Mouse (Mus musculus): ENCODE measurements around the gene Dcst2.
A peak's percentile ranks its signal among the peaks of the same experiment; 100 is the strongest.

The Dcst2 gene

DNA sequence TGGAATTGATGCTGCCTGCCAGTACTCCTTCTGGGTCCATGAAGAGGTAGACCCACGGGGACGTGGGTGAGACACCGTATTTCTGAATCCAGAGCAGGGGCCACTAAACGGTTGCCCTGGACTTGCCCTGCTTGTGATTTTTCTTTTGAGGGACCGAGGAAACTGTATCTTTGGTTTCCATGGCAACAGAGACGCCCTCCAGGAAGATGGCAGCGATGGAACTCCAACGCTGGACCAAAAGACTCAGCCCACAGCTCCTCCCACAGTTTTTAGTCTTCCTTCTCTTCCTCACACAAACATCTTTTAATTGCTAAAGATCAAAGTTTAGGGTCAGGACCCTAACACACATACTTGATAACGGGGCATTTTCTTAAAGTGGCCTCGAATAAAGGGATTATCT, 29.8 kb upstream of the Dcst2 start:
- no peak for ATAC-seq (ENCODE audit: low TSS enrichment)

DNA sequence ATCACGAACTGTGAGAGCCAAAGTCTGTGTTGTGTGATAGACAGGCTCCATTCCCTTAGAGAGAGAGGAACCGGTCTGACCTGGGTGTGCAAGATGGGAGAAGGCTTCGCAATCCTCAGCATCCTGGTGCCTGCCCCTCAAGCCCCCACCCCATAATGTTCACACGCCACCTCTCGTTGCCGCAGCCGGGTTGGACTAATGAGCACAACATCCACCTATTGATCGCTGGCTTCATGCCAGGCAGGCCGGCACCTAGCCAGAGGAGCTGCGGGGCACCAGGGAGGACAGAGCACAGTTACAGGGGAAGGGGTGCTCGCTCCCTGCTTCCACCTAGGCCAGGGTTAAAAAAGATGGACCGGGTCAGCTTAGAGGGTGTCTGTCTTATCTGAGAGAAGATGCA, 29.3 kb upstream of the Dcst2 start:
- ATAC-seq (ENCODE audit: low TSS enrichment), result no peak

DNA sequence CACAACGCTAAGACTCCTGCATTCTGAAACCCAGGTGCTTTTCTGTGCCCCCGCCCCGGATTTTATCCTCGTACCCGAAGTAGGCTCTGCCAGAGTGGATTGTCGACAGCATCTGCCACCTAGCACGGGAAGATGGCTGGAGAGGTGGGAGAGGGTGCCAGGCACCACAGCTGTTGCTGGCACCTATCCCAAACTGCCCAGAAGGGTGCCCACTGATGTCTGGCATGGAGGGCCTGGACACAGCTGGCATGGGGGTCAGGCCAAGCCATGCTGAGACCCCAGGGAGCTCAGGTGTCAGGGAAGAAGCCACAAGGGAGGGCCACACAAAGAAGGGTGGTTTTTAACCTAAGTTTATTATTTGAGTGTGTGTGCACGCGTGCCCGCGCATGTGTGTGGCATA, 28.7 kb upstream of the Dcst2 start:
- no peak for ATAC-seq (ENCODE audit: low TSS enrichment)

DNA sequence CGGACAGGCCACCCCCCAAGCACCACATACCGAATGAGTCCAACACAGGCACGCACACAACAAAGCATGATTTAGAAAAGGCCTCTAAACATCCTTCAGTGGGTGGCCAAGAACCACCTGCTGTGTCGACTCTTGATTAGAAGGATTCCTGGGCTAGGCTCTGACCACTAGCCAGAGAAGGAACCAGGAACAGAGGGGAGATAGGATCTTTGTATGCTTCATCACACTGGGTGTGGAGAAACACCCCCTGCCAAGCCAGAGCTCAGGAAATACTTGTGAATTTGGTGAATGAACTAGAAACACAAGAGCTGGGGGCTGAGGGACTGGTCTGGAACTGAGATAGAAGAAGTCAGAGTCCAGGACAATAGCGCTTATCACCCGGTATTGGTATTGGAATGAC, 25.2 kb upstream of the Dcst2 start:
- ATAC-seq (ENCODE audit: low TSS enrichment), result no peak

DNA sequence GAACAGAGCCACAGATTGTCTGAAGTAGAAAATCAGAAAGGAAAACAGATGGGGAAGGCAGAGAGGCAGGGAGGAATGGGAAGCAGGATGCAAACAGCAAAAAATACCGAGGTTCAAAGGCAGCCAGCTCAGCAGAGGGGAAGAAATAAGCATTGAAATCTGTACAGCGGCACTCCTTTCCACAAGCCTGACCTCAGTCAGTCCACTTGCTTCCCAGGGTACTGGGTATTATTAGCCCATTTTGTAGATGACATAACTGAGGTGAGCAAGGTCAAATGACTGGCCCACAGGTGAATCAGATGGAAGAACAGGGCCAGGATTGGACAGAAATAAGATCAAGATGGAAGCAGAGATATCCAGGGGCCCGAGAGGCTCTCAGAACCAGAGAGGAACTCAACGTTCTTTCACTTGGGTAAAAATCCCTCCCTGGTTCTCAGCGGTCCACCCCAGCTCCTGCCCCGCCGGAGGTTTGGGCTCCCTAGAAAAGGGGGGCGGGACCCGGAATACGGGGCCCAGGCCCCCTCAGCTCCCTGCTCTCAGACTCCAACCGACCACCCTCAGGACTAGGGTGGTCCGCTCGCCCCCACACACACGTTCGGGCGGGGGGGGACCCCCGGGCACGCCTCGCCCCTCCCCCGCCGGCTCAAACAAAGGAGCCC, 24.6 kb upstream of the Dcst2 start:
- ATAC-seq (ENCODE audit: low TSS enrichment), result no peak

DNA sequence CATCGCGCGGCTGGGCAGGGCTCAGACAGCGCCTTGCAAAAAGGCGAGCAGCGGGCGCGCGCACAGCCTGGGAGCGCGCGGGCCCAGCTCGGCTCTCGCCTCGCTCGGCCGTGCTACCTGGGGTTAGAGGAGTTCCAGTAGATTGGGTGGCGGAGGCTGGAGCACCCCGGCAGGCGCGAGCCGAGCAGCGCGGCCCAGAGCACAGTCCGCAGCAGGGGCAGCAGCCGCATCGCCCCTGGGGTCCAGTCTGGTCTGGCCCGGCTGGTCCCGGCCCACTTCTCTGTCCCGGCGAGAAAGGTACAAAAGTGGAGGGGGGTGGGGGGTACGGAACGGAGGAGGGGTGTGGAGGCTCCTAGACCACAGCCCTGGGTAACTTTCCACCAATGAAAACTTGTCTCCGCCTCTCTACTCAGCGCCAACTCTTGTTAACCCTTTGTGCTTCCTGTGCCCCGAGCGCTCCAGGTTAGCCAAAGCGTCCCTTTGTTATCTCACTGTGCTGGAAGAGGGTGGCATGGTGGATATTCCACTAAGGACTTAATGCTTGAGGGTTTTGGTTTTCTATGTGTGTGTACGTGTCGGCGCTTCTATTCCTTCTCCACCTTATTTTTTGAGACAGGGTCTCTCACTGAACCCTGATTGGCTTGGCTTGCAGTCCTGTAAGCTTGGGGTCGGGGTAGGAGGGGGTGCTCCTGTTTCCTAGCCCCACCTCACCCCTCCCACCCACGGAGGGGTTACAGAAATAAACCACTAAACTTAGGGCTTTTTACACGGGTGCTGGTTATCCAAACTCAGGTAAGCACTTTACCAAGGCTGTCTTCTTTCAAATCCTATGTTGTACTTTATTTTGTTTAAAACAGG, 23.8 kb upstream of the Dcst2 start, which contains the start of gene Efna4:
Gene Efna4 (minus strand): TSS at position 308 of the 858 bp plus-strand sequence.
- 0 out of 2 replicates have a peak, but pooled peaks have one; percentile 14 for ATAC-seq (ENCODE audit: low TSS enrichment)

DNA sequence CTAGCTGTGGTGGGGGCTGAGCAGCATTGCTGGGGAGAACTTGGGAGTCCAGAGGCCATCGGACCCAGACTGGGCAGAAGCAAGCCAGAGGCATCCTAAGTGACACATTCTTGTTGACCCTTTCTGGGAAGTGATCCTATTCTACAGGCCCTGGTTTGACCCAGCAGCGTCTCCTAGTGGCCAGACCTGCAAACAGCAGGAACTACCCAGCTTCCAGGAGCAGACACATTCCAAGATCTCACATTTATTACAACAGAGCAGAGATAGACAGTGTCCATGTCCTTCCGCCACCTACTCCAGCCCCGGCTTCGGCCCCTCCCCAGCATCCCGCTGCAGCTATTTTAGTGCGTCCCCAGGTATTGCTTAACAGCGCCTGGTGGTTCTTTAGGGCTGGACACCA, 22.4 kb upstream of the Dcst2 start:
- peak; percentile 31; the same call in 1 of the 2 replicates for ATAC-seq (ENCODE audit: low TSS enrichment)

DNA sequence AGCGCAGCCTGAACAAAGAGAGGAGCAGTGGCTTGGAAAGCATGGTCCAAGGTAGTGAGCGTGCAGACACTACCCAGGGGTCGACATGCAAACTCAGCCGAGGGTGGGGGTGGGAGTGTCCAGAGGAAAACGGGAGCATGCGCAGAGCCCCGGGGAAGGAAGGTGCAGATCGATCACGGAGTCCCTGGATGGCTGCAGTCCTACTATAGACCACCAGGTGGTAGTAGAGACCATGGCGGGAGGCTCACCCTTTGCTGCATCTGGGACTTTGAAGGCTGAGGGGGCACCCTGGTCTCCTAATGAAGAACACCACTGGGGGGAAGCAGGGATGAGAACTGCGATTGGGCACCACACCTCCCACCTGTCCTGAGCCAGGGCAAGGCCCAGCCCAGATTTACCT, 21.3 kb upstream of the Dcst2 start:
- ATAC-seq (ENCODE audit: low TSS enrichment), result peak; percentile 62

DNA sequence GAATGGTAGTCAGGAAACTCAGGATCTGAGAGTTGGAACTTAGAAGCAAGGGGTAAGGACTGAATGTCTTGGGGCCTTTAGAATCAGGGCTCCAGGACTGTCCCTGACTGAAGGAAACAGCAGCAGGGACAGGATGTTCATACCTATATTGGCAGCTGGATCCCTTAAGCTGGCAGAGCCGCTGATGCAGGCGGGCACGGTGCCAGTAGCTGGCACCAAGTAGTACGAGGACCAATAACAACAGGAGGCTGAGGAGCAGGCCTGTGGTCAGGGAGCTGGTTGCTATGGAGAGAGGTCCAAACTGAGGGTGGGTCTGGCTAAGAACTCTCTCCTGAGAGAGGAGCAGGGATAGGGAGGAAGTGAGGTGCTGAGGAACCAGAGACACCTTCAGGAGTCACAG, 20.0 kb upstream of the Dcst2 start:
- no peak for ATAC-seq (ENCODE audit: low TSS enrichment)

DNA sequence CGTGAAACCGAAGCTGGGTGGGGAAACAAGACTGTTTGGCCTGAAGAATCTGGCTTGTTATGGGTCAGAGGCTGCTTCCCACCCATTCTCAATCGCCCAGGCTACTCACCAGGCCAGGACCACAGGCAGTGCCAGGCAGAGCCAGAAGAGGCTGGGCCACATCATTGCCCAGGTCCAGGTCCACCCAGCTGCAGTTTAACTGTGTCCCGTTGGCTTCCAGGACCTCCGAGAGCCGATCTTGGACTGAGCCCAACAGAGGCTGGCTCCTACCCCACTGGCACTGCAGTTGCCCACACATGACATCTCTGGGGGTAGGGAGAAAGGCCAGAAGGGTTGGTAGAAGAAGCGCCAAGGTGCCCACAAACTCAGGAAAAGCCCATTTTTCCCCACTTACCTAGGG, 18.5 kb upstream of the Dcst2 start:
- ATAC-seq (ENCODE audit: low TSS enrichment), result no peak

DNA sequence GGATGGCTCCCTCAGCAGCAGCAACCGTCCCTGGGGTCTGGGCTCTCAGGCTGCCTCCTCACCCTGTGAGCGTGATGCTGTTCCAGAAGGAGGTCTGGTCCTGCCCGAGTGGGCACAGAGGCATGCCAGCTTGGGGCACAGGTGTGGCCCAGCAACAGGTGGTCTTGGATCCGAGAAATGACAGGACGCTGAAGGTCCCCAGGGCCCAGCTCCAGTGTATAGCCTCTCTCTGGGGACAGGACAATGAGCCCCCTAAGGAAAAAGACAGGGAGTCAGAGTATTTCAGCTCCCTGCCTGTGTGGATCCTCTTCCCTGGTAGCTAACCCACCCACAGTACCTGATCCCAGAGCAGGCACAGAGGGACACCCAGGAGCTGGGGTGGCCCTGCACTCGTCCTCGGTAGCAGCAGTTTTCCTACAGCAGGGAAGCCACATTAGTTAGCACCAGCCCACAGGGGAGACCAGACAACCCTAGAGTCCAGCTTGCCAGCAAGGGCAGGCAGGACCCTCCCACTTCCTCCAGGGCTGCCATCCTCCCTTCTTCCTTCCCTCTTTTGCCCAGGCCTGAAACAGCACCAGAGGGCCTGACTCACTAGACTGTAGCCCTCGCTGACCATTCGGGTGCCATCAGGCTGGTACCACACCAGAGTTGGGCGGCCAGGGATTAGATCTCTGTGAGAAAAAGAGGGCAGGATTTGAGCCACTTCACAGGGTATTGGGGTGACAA, 14.8 kb upstream of the Dcst2 start:
- ATAC-seq (ENCODE audit: low TSS enrichment), result no peak

DNA sequence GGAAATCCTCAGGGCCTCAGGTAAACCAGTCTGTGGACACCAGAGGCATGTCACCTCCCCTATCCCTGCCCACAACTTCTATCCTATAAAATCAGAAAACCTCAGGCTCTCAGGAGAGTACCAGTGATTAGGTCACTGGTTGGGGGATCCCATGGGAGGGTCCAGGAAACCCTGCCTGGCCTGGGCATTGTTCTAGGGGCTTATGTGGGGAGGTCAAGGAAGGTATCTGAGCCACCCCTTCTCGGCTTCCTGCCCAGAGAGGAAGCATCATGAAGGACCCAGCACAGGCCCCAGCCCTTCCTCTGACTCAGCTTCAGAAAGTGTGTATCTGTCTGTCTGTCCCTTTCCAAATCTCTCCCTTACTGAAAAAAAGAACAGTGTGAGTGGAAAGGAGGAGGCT, 13.9 kb upstream of the Dcst2 start:
- ATAC-seq (ENCODE audit: low TSS enrichment), result no peak

DNA sequence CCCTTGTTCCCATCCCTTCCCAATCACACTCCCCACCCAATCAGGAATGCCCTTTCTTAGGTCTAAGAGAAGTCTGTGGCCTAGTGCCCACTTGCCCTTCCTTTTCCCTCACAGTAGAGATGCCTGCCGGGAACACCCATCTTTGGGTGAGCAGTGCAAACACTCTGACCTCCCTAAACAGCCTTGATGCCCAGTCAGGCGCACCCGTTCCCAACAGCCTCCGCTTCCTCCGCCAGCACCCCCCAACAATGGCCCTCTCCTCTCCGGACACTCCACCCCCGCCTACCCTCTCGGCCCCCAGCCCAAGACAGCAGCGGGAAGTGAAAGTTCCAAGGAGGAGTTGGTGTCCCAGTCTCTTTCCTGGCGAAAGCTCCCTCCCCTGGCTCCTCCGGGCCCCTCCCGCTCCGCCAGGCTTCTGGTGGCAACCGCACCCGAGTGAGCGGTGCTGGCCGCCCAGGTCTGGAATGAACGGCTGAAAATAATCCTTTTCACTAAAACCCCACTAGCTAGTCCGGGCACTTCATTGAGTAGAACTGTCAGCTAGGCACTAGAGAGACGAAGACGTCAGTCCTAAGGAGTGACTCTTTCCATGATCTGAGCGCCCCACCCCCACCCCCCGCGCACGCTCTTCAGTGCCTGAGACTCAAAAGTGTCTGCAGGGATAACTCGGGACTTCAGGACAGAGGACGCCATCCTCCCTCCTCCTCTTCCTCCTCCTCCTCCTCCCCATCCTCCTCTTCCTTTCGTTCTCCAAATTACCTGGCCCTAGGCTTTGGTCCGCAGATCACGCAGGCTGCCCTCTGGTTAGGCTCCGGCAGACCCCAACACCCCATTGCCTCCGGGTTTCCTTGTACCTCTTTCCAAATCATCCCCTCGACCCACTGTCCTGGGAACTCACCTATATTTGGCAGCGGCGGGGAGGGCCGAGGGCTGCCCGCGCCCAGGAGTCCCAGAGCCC, 12.6 kb upstream of the Dcst2 start:
- ATAC-seq (ENCODE audit: low TSS enrichment), result peak; percentile 39

DNA sequence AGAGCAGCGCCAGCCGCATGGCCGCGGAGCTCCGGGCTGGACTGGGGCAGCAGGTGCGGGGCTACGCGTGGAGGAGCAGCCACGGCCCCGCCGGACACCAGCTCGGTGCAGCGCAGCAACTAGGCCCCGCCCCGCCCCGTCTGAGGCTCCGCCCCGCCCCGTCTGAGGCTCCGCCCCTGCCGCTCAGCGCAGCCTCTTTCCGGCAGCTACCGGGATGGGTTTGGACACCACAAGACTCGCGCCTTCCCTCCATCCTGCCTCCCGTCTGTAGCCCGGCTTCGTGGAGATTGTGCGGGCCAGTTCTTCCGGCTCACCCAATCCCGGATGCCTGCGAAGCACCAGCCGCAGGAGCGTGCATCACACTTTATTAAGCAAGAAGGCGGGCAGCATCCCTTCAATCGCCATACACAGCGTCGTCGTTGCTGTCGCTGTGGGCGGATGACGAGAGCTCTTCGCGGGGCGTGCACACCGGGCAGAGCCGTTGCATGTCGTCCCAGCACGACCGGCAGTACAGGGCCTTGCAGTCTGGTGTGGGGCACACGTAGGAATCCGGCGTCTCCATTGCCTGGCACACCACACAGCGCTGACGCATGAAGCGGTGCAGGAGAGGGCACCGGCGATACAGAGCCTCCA, 11.8 kb upstream of the Dcst2 start, which contains the start of gene Adam15:
Gene Adam15 (minus strand): TSS at position 128 of the 633 bp plus-strand sequence.
- peak; percentile 80 for ATAC-seq (ENCODE audit: low TSS enrichment)

DNA sequence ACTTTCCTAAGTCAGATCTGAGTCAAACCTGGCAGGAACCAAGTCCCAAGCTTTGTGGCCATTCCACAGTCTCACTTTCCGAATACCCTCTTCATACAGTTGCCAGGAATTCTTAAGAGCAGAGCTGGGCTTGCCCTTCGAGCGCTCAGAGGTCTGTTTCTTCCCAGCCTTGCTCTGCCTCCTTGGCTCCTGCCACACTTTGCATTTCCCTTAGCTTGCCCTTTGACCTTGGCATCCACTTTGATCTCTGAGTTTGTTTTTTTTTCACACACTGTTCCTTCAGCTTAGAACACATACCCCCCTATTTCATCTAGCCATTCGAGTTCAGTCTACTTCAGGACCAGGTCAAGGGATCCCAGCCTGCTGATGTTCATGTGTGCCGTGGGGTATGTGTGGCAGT, 10.5 kb upstream of the Dcst2 start:
- no peak for ATAC-seq (ENCODE audit: low TSS enrichment)

DNA sequence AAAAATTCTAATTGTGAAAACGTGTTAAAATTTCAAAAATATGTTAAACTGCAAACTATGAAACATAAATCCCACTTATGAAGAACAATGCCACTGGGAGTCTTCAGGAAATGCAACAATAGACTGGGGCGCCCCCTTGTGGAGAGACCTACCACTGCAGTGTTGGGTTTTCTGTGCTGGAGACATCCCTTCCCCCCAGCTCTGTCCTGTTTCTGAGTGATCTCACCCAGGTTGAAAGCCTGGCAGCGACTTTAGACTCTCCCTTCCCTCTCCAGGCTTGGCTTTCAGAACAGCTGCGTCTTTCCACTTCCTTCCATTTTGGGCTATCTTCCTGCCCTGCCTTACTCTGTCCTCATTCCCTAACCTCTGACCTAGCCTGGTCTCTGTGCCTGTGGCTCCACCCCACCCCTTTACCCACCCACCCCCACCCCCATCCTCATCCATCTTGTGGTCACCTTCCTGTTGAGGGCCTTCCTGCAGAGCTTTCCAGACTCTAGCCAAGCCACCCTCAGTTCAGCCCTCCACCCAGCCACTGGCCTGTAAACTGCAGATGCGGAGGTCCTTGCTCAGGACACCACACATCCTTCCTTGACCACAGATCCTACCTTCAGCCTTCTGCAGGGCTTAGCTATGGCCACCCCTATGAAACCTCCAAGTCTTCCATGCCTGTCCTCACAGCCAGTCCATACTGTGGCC, 6.8 kb upstream of the Dcst2 start:
- ATAC-seq (ENCODE audit: low TSS enrichment), result peak; percentile 53

DNA sequence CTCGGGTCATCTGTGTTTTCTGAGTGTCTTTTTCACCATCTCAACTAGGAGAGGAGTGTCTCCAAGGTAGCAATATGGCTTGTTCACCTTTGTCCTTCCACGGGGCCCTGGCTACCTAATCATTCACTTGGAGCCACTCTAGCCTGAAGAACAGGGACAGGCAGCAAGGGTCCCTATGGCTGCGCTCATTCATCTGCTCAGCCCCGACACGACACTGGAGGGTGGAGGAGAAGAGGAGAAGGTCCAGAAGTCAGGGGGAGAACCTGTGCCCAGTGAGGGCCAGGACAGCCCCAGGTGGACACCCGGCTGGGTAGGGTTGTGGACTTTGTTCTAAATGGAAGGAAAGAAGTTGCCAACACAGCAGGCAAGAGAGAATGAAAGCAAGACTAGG, 6.3 kb upstream of the Dcst2 start:
- ATAC-seq (ENCODE audit: low TSS enrichment), result no peak

DNA sequence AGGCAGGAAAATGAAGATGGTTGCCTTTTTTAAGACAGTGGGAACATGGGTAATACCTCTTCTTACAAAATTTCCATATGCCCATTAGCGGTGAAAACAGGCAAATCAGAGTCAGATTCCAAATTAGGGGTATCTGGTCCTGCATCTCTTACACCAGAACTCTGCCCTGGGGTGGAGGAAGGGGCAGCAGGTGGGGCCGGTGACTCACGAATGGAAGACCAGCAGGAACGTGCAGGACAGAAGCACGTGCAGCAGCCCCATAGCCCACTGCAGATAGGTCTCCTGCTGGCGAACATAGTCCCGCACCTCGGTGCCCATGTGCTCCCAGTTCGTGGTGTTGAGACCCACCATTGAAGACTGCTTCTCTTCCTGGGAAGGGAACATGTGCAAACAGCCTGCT, 5.7 kb upstream of the Dcst2 start:
- ATAC-seq (ENCODE audit: low TSS enrichment), result no peak

DNA sequence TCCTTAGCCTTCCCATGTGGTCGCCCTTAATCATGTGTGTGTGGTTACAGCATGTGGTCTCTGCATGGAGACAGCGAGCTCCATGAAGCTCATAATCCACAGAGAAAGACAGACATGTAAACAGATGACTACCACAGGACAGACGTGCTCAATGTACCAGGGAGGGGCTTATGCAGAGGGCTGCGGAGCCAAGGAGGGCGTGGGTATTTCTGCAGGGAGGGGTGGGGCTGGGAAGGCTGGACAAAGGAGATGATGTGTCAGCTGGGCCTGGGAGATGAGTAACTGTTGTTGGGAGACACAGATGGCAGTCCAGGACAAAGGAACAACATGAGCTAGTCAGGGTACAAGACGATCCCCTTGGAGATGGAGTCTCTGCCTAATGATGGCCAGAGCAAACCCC, 2.1 kb upstream of the Dcst2 start:
- peak; percentile 8; the same call in 1 of the 2 replicates for ATAC-seq (ENCODE audit: low TSS enrichment)

DNA sequence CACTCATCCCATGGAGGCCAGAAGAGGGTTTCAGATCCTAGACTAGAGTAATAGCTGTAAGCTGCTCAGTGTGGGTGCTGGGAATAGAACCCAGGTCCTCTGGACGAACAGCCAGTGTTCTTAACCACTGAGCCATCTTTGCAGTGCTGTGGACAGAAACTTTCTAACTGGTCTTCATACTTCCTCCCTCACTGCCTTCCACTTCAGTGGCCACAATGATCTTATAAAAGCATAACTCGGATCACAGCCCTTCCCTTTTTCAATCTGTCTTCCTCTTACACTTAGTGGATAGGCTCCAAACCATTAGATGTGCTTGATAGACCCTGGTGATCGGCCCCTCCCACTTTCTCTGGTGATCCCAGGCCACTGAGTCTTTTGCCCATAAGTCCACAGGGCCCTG, 1.5 kb upstream of the Dcst2 start:
- no peak for ATAC-seq (ENCODE audit: low TSS enrichment)
